21 mouse cellular contexts compared by ENCODE assay signal in genomic region chr1:71594268-71594667, GRCm38 (mm10). TPM values are rescaled to one million over a fixed set of nuclear protein-coding genes. Genes with fewer than 3 reads are reported as not detected.
A peak's percentile ranks its signal among the peaks of the same experiment; 100 is the strongest.
DNase-seq lines count a peak whose midpoint lies in the region; ATAC-seq lines count a peak whose summit lies in the region.
"Had no signal": no experiment of that assay in that cellular context is flagged by ENCODE, and none has a peak within 500 bp of the region (broad histone marks: within the 10 kb centered on the region; RNA-seq: fewer than 3 reads in every experiment).

No protein-coding gene starts in this region.

- intact Hi-C loops in heart, postnatal 10 days (cut with DNase I): no loop called here
- intact Hi-C loops in gastrocnemius, postnatal 14 days (cut with DNase I; ENCODE audit: low total_unique reads): no loop called here

- peak; percentile 58 for ATAC-seq in common myeloid progenitor, adult 5-6 weeks (replicated peaks; ENCODE audit: low read depth, poor library complexity, severe bottlenecking)
- peak; percentile 39 for ATAC-seq in megakaryocyte progenitor cell, adult 5-6 weeks (replicated peaks; ENCODE audit: poor library complexity)
- ATAC-seq: activated CD4-positive, CD25-positive, alpha-beta regulatory T cell, adult 4 months; forebrain, embryonic 14.5 days; forebrain, embryonic 16.5 days; Patski had no signal

- DNase-seq in heart, adult 11 months: peak; percentile 12
- DNase-seq in heart, postnatal 10 days: no peak
- DNase-seq in CD4-positive helper T cell, adult 2 months (ENCODE audit: low read depth, low spot score): peak; percentile 24
- DNase-seq in gastrocnemius, postnatal 14 days: no peak
- DNase-seq in ovary, postnatal 10 days (ENCODE audit: low spot score): no peak
- DNase-seq: adrenal gland, adult 8-10 months; adrenal gland, postnatal 14 days; adrenal gland, postnatal 36 days; B cell, adult 2 months; cerebellum, adult 11-12 months; cerebellum, adult 2 months; cerebellum, adult 9-10 months; cerebellum, postnatal 10 days; cerebellum, postnatal 25 days; embryo, embryonic 11 days had no signal

RNA-seq across cellular contexts. Expression of gene Atic, which starts 37.3 kb away (rescaled TPM):
- total RNA-seq in heart, postnatal 10 days (2021): 10 to 100 TPM; 23.2 to 26.2 TPM
- total RNA-seq in common myeloid progenitor, adult 5-6 weeks (2017): 234 and 236 TPM in 2 replicates
- total RNA-seq in megakaryocyte progenitor cell, adult 5-6 weeks (2015): 85.0 and 101 TPM in 2 replicates
- total RNA-seq in megakaryocyte progenitor cell, adult 5-6 weeks (2017): 219 and 226 TPM in 2 replicates
- total RNA-seq in gastrocnemius, postnatal 14 days (2021): 10 to 100 TPM; 21.5 to 27.6 TPM

RNA-seq across cellular contexts. Expression of gene Fn1, which starts 58.7 kb away (rescaled TPM):
- 100 to 1,000 TPM; 342 to 377 TPM for total RNA-seq in heart, postnatal 10 days (2021)
- total RNA-seq in common myeloid progenitor, adult 5-6 weeks (2017): 5.4 and 18.0 TPM in 2 replicates
- 11.5 and 13.7 TPM in 2 replicates for total RNA-seq in megakaryocyte progenitor cell, adult 5-6 weeks (2015)
- 3.4 and 7.9 TPM in 2 replicates for total RNA-seq in megakaryocyte progenitor cell, adult 5-6 weeks (2017)
- 100 to 1,000 TPM; 147 to 216 TPM for total RNA-seq in gastrocnemius, postnatal 14 days (2021)

Comparison
In these comparisons a context has a peak if more than half of its experiments do, and no peak if none do; other contexts are left out.
1. DNase-seq: peak in heart, adult 11 months (single experiment) and CD4-positive helper T cell, adult 2 months (single experiment); none in heart, postnatal 10 days (0 of 2), gastrocnemius, postnatal 14 days (single experiment) and ovary, postnatal 10 days (single experiment).